In the genomic region with DNA sequence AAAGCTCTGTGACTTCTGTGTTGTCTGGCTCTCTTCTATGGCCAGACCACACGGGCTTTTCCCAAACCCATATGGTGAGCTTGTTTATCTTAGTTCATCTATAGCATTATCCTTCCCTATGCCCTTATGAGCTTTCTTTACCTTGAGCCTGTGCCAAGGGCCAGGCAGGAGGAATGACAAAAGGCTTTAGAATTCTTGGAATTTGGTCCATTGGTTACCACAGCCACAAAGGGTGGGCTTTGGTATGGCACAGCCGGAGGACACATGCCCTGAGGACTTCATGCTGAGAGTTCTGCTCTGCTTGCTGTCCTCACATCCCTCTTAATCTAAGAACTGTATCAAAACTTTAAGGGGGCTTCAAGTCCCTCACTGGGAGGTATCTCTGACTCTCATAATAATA, we compare ENCODE assay signal across 15 mouse cellular contexts.
"Had no signal": no experiment of that assay in that cellular context is flagged by ENCODE, and none has a peak within 500 bp of the region (broad histone marks: within the 10 kb centered on the region; RNA-seq: fewer than 3 reads in every experiment).

No protein-coding gene starts in this region.

- H3K9ac ChIP-seq: liver, embryonic 15.5 days; lung, embryonic 15.5 days; midbrain, embryonic 15.5 days; neural tube, embryonic 13.5 days had no signal

- H3K4me2 ChIP-seq: liver, embryonic 11.5 days; liver, embryonic 15.5 days; lung, embryonic 15.5 days; midbrain, embryonic 15.5 days; neural tube, embryonic 13.5 days had no signal

- H3K27ac ChIP-seq: left cerebral cortex, adult 2 months; limb, embryonic 10.5 days; liver, embryonic 15.5 days; lung, embryonic 15.5 days; macrophage; midbrain, embryonic 15.5 days; neural tube, embryonic 13.5 days had no signal

- H3K9me3 ChIP-seq: limb, embryonic 10.5 days; liver, embryonic 15.5 days; lung, embryonic 15.5 days; megakaryocyte, embryonic 14.5 days; midbrain, embryonic 15.5 days; neural tube, embryonic 13.5 days had no signal

- H3K36me3 ChIP-seq: limb, embryonic 10.5 days; liver, embryonic 15.5 days; lung, embryonic 15.5 days; midbrain, embryonic 15.5 days; neural tube, embryonic 13.5 days had no signal

- ATAC-seq: midbrain, embryonic 15.5 days had no signal

- H3K27me3 ChIP-seq: liver, embryonic 15.5 days; lung, embryonic 15.5 days; megakaryocyte, embryonic 14.5 days; midbrain, embryonic 15.5 days; neural tube, embryonic 13.5 days had no signal

- DNase-seq: kidney, adult 11 months; kidney, adult 9 months; kidney, postnatal 14 days; lung, postnatal 14 days; thymus, adult 18-20 months; thymus, postnatal 14 days had no signal

- H3K4me3 ChIP-seq: left cerebral cortex, adult 2 months; limb, embryonic 10.5 days; liver, embryonic 15.5 days; lung, embryonic 15.5 days; megakaryocyte, embryonic 14.5 days; midbrain, embryonic 15.5 days; neural tube, embryonic 13.5 days had no signal

- H3K4me1 ChIP-seq: limb, embryonic 10.5 days; liver, embryonic 15.5 days; lung, embryonic 15.5 days; megakaryocyte, embryonic 14.5 days; midbrain, embryonic 15.5 days had no signal
